Mouse (Mus musculus): ENCODE results near the gene Atp6v0a1. TPM values are rescaled to one million over a fixed set of nuclear protein-coding genes. Genes with fewer than 3 reads are reported as not detected.

Atp6v0a1 gene
- polyA plus RNA-seq (2014; fragmentation: Nextera tagmentation; extraction: Ambion mirVana), result 147 and 175 TPM in 2 replicates

DNA sequence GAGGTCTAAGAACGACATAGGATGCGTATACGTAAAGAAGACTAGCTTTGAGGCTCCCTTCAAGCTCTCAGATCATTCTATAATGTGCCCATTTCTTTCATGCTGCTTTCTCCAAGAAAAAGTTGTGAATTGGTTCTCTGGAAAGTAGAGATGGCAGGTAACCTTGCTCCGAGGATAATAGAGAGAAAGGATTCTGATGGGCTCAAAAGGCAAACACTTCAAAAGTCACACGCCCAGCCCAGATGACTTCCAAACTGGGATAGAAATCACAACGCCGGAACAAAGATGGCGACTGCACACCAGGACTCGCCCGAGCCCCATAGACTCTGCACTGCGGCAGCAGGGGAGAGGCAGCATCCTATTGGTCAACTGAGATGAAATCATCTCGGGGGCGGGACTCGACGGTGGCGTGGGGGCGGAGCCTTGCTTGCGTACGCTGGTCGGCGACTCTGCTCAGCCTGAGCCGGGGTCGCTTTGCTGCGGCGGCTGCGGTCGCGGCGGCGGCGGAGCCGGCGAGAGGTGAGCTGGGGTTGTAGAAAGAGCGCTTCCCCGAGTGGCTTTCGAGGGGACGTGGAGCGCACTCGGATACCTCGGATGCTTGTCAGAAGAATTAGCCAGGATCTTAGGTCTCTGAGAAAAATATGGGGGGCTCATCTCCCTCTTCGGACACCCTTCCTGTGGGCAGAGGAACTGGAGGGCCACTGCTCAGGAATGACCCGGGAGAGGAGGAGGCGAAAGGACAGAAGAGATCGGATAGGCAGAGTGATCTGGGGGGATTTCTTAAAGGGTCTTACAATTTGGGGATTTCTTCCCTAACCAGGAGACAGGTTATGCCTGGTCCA is at the start of gene Atp6v0a1:
TSS of gene Atp6v0a1 (plus strand) at position 407 of the 842 bp plus-strand sequence.
- WGBS, result under 1% methylated on average over 44 of the region's 44 CpGs
- Histone ChIP-seq H3K27me3 (ENCODE audit: control insufficient read depth, insufficient read depth, low read length) (no peaks in the 10 kb centered on the region; the same call in 1 of the 2 replicates), H3K9me3 (ENCODE audit: control insufficient read depth, low read length) (no peaks in the 10 kb centered on the region), H3K4me2 (ENCODE audit: low read depth, low read length) (peak within 1 kb of the TSS; percentile 76), H3K4me3 (ENCODE audit: low read depth, low read length) (peak within 1 kb of the TSS; percentile 80), H3K4me1 (ENCODE audit: control insufficient read depth, insufficient read depth, low read length) (peaks cover 14% of the 10 kb centered on the region), H3K9ac (replicated peaks; ENCODE audit: low read depth, low read length) (peak within 1 kb of the TSS; percentile 89), H3K27ac (ENCODE audit: low read depth, low read length) (peak within 1 kb of the TSS; percentile 89), H3K36me3 (ENCODE audit: control insufficient read depth, insufficient read depth, low read length) (peaks cover 9% of the 10 kb centered on the region; the same call in 1 of the 2 replicates)
- ATAC-seq (ENCODE audit: low read depth), result peak; percentile 100

GRCm38 (mm10) chr11:100959464-100959810 is 49.8 kb upstream of the Atp6v0a1 start:
- peak overlapping the region; percentile 18; the same call in 1 of the 2 replicates for H3K4me3 ChIP-seq (ENCODE audit: low read depth, low read length)
- H3K36me3 ChIP-seq (ENCODE audit: control insufficient read depth, insufficient read depth, low read length), result no peaks in the 10 kb centered on the region
- 0 out of 2 replicates have a peak overlapping the region, but pooled peaks have one; percentile 11 for H3K9ac ChIP-seq (replicated peaks; ENCODE audit: low read depth, low read length)
- 5% methylated on average over 14 of the region's 14 CpGs for WGBS
- H3K4me1 ChIP-seq (ENCODE audit: control insufficient read depth, insufficient read depth, low read length), result peaks cover 6% of the 10 kb centered on the region; the same call in 1 of the 2 replicates
- peaks cover 21% of the 10 kb centered on the region for H3K27me3 ChIP-seq (ENCODE audit: control insufficient read depth, insufficient read depth, low read length)
- no peaks in the 10 kb centered on the region for H3K9me3 ChIP-seq (ENCODE audit: control insufficient read depth, low read length)
- no peak overlapping the region for H3K27ac ChIP-seq (ENCODE audit: low read depth, low read length)
- peak overlapping the region; percentile 35 for H3K4me2 ChIP-seq (ENCODE audit: low read depth, low read length)
- no peak for ATAC-seq (ENCODE audit: low read depth)

GRCm38 (mm10) chr11:100959826-100960225 is 49.4 kb upstream of the Atp6v0a1 start:
- 32% methylated on average over 3 of the region's 3 CpGs for WGBS
- Histone ChIP-seq H3K27ac (ENCODE audit: low read depth, low read length) (no peak overlapping the region), H3K4me3 (ENCODE audit: low read depth, low read length) (no peak overlapping the region), H3K9me3 (ENCODE audit: control insufficient read depth, low read length) (no peaks in the 10 kb centered on the region), H3K36me3 (ENCODE audit: control insufficient read depth, insufficient read depth, low read length) (no peaks in the 10 kb centered on the region), H3K4me1 (ENCODE audit: control insufficient read depth, insufficient read depth, low read length) (peaks cover 6% of the 10 kb centered on the region; the same call in 1 of the 2 replicates), H3K4me2 (ENCODE audit: low read depth, low read length) (no peak overlapping the region), H3K9ac (replicated peaks; ENCODE audit: low read depth, low read length) (no peak overlapping the region), H3K27me3 (ENCODE audit: control insufficient read depth, insufficient read depth, low read length) (peaks cover 21% of the 10 kb centered on the region)
- ATAC-seq (ENCODE audit: low read depth), result no peak

DNA sequence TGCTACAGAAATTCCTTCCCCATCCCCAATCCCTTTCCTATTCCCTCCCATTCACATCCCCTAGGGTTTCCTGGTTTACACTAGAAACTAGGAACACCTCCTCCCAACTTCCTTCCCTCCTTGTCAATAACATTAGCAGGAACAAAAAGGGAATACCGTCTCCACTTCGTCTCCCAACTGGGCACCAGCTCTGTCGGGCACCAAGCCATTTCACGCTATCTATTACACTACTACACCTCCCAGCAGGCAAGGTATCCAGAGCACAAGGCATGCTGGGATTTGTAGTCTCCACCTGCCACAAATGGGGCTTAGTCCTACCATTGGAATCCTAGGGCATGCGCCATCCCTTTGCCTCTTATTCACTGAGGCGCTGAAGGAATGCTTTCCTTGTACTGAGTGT is 48.7 kb upstream of the Atp6v0a1 start:
- Histone ChIP-seq H3K36me3 (ENCODE audit: control insufficient read depth, insufficient read depth, low read length) (no peaks in the 10 kb centered on the region), H3K27me3 (ENCODE audit: control insufficient read depth, insufficient read depth, low read length) (peaks cover 21% of the 10 kb centered on the region), H3K27ac (ENCODE audit: low read depth, low read length) (no peak overlapping the region), H3K4me3 (ENCODE audit: low read depth, low read length) (no peak overlapping the region), H3K4me2 (ENCODE audit: low read depth, low read length) (no peak overlapping the region), H3K9me3 (ENCODE audit: control insufficient read depth, low read length) (no peaks in the 10 kb centered on the region), H3K4me1 (ENCODE audit: control insufficient read depth, insufficient read depth, low read length) (peaks cover 6% of the 10 kb centered on the region; the same call in 1 of the 2 replicates), H3K9ac (replicated peaks; ENCODE audit: low read depth, low read length) (no peak overlapping the region)
- ATAC-seq (ENCODE audit: low read depth), result peak; percentile 78; the same call in 1 of the 2 replicates
- WGBS, result 8% methylated on average over 6 of the region's 6 CpGs

- H3K4me2 ChIP-seq (ENCODE audit: low read depth, low read length), result no peak overlapping the region
- no peaks in the 10 kb centered on the region for H3K36me3 ChIP-seq (ENCODE audit: control insufficient read depth, insufficient read depth, low read length)
- ATAC-seq (ENCODE audit: low read depth), result no peak
- H3K27me3 ChIP-seq (ENCODE audit: control insufficient read depth, insufficient read depth, low read length), result peaks cover 21% of the 10 kb centered on the region
- WGBS, result 65% methylated on average over 9 of the region's 9 CpGs
- H3K4me1 ChIP-seq (ENCODE audit: control insufficient read depth, insufficient read depth, low read length), result peaks cover 6% of the 10 kb centered on the region; the same call in 1 of the 2 replicates
- H3K27ac ChIP-seq (ENCODE audit: low read depth, low read length), result no peak overlapping the region
- H3K4me3 ChIP-seq (ENCODE audit: low read depth, low read length), result no peak overlapping the region
- no peaks in the 10 kb centered on the region for H3K9me3 ChIP-seq (ENCODE audit: control insufficient read depth, low read length)
- H3K9ac ChIP-seq (replicated peaks; ENCODE audit: low read depth, low read length), result no peak overlapping the region
These were observed 46.8 kb upstream of the Atp6v0a1 start for GRCm38 (mm10) chr11:100962371-100962911.

DNA sequence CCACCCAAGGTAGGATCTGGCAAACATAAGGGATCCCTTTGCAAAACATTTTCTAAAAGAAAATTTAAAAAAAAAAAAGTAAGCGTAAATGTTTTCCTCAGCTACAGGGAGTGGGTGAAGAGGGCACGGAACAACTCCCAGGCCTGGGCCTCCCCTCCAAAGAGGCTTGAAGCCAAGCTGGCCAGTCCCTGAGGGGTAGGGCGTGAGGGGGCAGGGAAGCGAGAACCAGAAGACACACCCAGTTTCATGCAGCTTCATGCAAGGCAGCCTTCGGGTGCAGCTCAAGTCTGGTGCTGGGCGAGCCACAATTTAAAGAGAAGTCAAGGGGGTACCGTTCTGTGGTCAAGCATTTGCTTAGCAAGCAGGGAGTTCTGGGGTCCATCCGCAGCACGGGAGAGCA is 45.6 kb upstream of the Atp6v0a1 start:
- 79% methylated on average over 9 of the region's 9 CpGs for WGBS
- Histone ChIP-seq H3K27ac (ENCODE audit: low read depth, low read length) (no peak overlapping the region), H3K9ac (replicated peaks; ENCODE audit: low read depth, low read length) (no peak overlapping the region), H3K9me3 (ENCODE audit: control insufficient read depth, low read length) (no peaks in the 10 kb centered on the region), H3K27me3 (ENCODE audit: control insufficient read depth, insufficient read depth, low read length) (peaks cover 19% of the 10 kb centered on the region), H3K4me3 (ENCODE audit: low read depth, low read length) (no peak overlapping the region), H3K36me3 (ENCODE audit: control insufficient read depth, insufficient read depth, low read length) (no peaks in the 10 kb centered on the region), H3K4me2 (ENCODE audit: low read depth, low read length) (no peak overlapping the region), H3K4me1 (ENCODE audit: control insufficient read depth, insufficient read depth, low read length) (peaks cover 6% of the 10 kb centered on the region; the same call in 1 of the 2 replicates)
- no peak for ATAC-seq (ENCODE audit: low read depth)

DNA sequence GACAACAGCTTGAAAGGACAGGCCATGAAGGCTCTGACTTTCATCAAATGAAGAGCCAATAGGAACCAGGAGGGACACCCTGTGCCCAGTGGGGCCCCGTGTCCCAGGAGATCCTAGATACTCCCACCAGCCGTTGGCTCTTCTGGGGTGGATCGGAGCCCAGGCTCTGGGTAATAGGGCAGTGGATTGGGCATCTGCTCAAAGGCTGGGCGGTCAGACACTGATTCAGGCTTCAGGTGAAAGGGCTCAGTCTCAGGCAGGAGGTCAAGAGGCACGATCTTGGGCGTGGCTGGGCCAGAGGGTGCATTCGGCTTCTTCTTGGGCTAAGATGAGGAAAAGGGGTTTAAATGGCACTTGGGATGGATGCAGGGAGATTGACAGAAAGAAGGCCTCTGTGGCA is 45.1 kb upstream of the Atp6v0a1 start:
- Histone ChIP-seq H3K27me3 (ENCODE audit: control insufficient read depth, insufficient read depth, low read length) (peaks cover 19% of the 10 kb centered on the region), H3K27ac (ENCODE audit: low read depth, low read length) (no peak overlapping the region), H3K9ac (replicated peaks; ENCODE audit: low read depth, low read length) (no peak overlapping the region), H3K4me3 (ENCODE audit: low read depth, low read length) (no peak overlapping the region), H3K4me1 (ENCODE audit: control insufficient read depth, insufficient read depth, low read length) (peaks cover 1% of the 10 kb centered on the region; the same call in 1 of the 2 replicates), H3K36me3 (ENCODE audit: control insufficient read depth, insufficient read depth, low read length) (no peaks in the 10 kb centered on the region), H3K4me2 (ENCODE audit: low read depth, low read length) (no peak overlapping the region), H3K9me3 (ENCODE audit: control insufficient read depth, low read length) (no peaks in the 10 kb centered on the region)
- 89% methylated on average over 7 of the region's 7 CpGs for WGBS
- no peak for ATAC-seq (ENCODE audit: low read depth)

DNA sequence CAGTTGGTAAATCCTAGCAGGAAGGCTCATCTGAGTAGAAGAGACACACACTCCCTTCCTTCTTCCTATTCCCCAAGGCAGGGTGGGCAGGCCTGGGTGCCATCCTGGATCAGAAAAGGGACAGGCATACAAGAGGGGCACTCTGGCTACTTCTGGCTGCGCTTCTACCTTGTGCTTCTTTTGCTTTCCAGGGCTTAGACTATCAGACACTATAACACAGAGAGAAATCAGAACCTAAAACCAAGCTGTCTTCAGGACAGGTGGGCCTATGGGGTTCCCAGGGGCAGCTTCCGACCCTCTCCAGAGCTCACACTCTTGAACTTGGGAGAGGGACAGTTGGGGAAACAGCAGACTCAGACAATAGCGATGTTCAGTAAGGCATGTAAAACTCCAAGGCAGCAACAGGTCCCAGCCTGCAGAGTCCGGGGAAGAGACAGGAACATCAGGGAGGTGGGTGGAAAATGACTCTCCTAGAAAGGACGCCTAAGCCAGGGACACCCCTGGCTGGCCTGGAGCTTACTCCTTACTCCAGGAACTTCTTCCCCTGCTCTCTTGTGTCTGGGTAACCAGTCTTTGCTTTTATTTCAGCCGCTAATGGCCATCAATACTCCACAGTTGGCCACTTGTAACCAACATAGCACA is 44.2 kb upstream of the Atp6v0a1 start:
- H3K36me3 ChIP-seq (ENCODE audit: control insufficient read depth, insufficient read depth, low read length), result no peaks in the 10 kb centered on the region
- no peaks in the 10 kb centered on the region for H3K4me1 ChIP-seq (ENCODE audit: control insufficient read depth, insufficient read depth, low read length)
- H3K4me3 ChIP-seq (ENCODE audit: low read depth, low read length), result no peak overlapping the region
- no peak overlapping the region for H3K27ac ChIP-seq (ENCODE audit: low read depth, low read length)
- peaks cover 22% of the 10 kb centered on the region for H3K27me3 ChIP-seq (ENCODE audit: control insufficient read depth, insufficient read depth, low read length)
- 82% methylated on average over 6 of the region's 6 CpGs for WGBS
- no peak overlapping the region for H3K9ac ChIP-seq (replicated peaks; ENCODE audit: low read depth, low read length)
- H3K9me3 ChIP-seq (ENCODE audit: control insufficient read depth, low read length), result no peaks in the 10 kb centered on the region
- H3K4me2 ChIP-seq (ENCODE audit: low read depth, low read length), result no peak overlapping the region
- no peak for ATAC-seq (ENCODE audit: low read depth)

Data from neural tube, embryonic 14.5 days (tissue).